In genomic region chr12:111028176-111029167, GRCm38 (mm10) we compare ENCODE assay signal across 14 mouse cellular contexts. TPM values are rescaled to one million over a fixed set of nuclear protein-coding genes. Genes with fewer than 3 reads are reported as not detected.
DNase-seq lines count a peak whose midpoint lies in the region; ATAC-seq and TF ChIP-seq lines count a peak whose summit lies in the region.
"Had no signal": no experiment of that assay in that cellular context is flagged by ENCODE, and none has a peak within 500 bp of the region (broad histone marks: within the 10 kb centered on the region; RNA-seq: fewer than 3 reads in every experiment).

No protein-coding gene starts in this region.

- WGBS in heart, embryonic 15.5 days, result 30% methylated on average over 19 of the region's 19 CpGs
- 22% methylated on average over 19 of the region's 19 CpGs for WGBS in liver, embryonic 13.5 days (ENCODE audit: insufficient replicate concordance)

- H3K9me3 ChIP-seq in heart, embryonic 15.5 days (replicated peaks), result no peaks in the 10 kb centered on the region
- no peaks in the 10 kb centered on the region for H3K9me3 ChIP-seq in E14TG2a.4 (ENCODE audit: low read length)
- no peaks in the 10 kb centered on the region for H3K9me3 ChIP-seq in liver, embryonic 13.5 days (replicated peaks)
- H3K9me3 ChIP-seq: hindbrain, embryonic 13.5 days had no signal

- TF ChIP-seq CTCF in E14TG2a.4 (conservative IDR thresholded peaks at IDR 0.05; ENCODE audit: low read length), result no peak

- H3K4me2 ChIP-seq in heart, embryonic 15.5 days, result peak overlapping the region; percentile 30
- H3K4me2 ChIP-seq in liver, embryonic 13.5 days, result peak overlapping the region; percentile 77
- H3K4me2 ChIP-seq: hindbrain, embryonic 13.5 days had no signal

- H3K4me1 ChIP-seq in heart, embryonic 15.5 days (replicated peaks), result peaks cover 9% of the 10 kb centered on the region
- H3K4me1 ChIP-seq in E14TG2a.4 (replicated peaks; ENCODE audit: low read depth, low read length), result peaks cover 17% of the 10 kb centered on the region
- H3K4me1 ChIP-seq in liver, embryonic 13.5 days (replicated peaks), result peaks cover 52% of the 10 kb centered on the region
- H3K4me1 ChIP-seq: hindbrain, embryonic 13.5 days had no signal

- no peak overlapping the region for H3K9ac ChIP-seq in heart, embryonic 15.5 days
- peak overlapping the region; percentile 74 for H3K9ac ChIP-seq in liver, embryonic 13.5 days
- H3K9ac ChIP-seq: hindbrain, embryonic 13.5 days had no signal

- no peaks in the 10 kb centered on the region for H3K36me3 ChIP-seq in heart, embryonic 15.5 days
- H3K36me3 ChIP-seq in E14TG2a.4 (ENCODE audit: insufficient read depth, low read length), result no peaks in the 10 kb centered on the region
- H3K36me3 ChIP-seq in liver, embryonic 13.5 days, result no peaks in the 10 kb centered on the region
- H3K36me3 ChIP-seq: hindbrain, embryonic 13.5 days had no signal

- H3K4me3 ChIP-seq in heart, embryonic 15.5 days, result no peak overlapping the region
- H3K4me3 ChIP-seq in E14TG2a.4 (replicated peaks; ENCODE audit: low read length), result peak overlapping the region; percentile 74
- H3K4me3 ChIP-seq in liver, embryonic 13.5 days (replicated peaks), result peak overlapping the region; percentile 64
- H3K4me3 ChIP-seq: gastrocnemius, adult 2 months; hindbrain, embryonic 13.5 days had no signal

- 0 out of 2 replicates have a peak, but pooled peaks have one; percentile 18 for ATAC-seq in heart, embryonic 15.5 days (replicated peaks; ENCODE audit: insufficient number of reproducible peaks, insufficient read depth, low FRiP score, low read depth)
- peak; percentile 91 for ATAC-seq in liver, embryonic 13.5 days (ENCODE audit: low read depth)
- ATAC-seq in cerebellum, adult (ENCODE audit: insufficient number of reproducible peaks, low FRiP score, low TSS enrichment), result no peak
- ATAC-seq: CD4-positive, CD25-positive, alpha-beta regulatory T cell, adult 4 months had no signal

- DNase-seq in heart, adult 18-20 months, result no peak
- peak; percentile 8 for DNase-seq in R1 (ENCODE audit: low read depth, low spot score)
- peak; percentile 73 for DNase-seq in liver, embryonic 13.5 days
- DNase-seq in cerebellum, adult 9-11 months, result no peak
- DNase-seq: cerebellum, postnatal 25 days; gastrocnemius, adult 2 months; kidney, postnatal 36 days; lung, postnatal 10 days; thymus, postnatal 14 days had no signal

- peaks cover 4% of the 10 kb centered on the region; the same call in 1 of the 2 replicates for H3K27me3 ChIP-seq in heart, embryonic 15.5 days
- peaks cover 17% of the 10 kb centered on the region for H3K27me3 ChIP-seq in E14TG2a.4 (ENCODE audit: insufficient read depth, low read length)
- H3K27me3 ChIP-seq in liver, embryonic 13.5 days, result no peaks in the 10 kb centered on the region
- H3K27me3 ChIP-seq: hindbrain, embryonic 13.5 days had no signal

- no peak overlapping the region for H3K27ac ChIP-seq in heart, embryonic 15.5 days
- peak overlapping the region; percentile 84 for H3K27ac ChIP-seq in liver, embryonic 13.5 days
- H3K27ac ChIP-seq: gastrocnemius, adult 2 months; hindbrain, embryonic 13.5 days had no signal

RNA-seq across cellular contexts. Expression of gene Rcor1, which starts 10.7 kb away (rescaled TPM):
- 6.5 and 7.9 TPM in 2 replicates for polyA plus RNA-seq in heart, embryonic 15.5 days (2015; fragmentation: Nextera tagmentation; extraction: Ambion mirVana)
- total RNA-seq in heart, adult 18-20 months (2021), result 10 to 100 TPM; 14.7 to 15.0 TPM
- 5.8 and 6.1 TPM in 2 replicates for polyA plus RNA-seq in liver, embryonic 13.5 days (2015; fragmentation: Nextera tagmentation; extraction: Ambion mirVana)

RNA-seq across cellular contexts. Expression of gene Ankrd9, which starts 49.6 kb away (rescaled TPM):
- 15.4 and 18.0 TPM in 2 replicates for polyA plus RNA-seq in heart, embryonic 15.5 days (2015; fragmentation: Nextera tagmentation; extraction: Ambion mirVana)
- 10 to 100 TPM; 59.5 to 68.0 TPM for total RNA-seq in heart, adult 18-20 months (2021)
- polyA plus RNA-seq in liver, embryonic 13.5 days (2015; fragmentation: Nextera tagmentation; extraction: Ambion mirVana), result 54.2 and 57.6 TPM in 2 replicates

Comparison
In these comparisons a context has a peak if more than half of its experiments do, and no peak if none do; other contexts are left out.
1. DNase-seq: peak in R1 (single experiment) and liver, embryonic 13.5 days (single experiment); none in heart, adult 18-20 months (0 of 2) and cerebellum, adult 9-11 months (single experiment).